ENCODE assay signal across 29 mouse cellular contexts in the genomic region with DNA sequence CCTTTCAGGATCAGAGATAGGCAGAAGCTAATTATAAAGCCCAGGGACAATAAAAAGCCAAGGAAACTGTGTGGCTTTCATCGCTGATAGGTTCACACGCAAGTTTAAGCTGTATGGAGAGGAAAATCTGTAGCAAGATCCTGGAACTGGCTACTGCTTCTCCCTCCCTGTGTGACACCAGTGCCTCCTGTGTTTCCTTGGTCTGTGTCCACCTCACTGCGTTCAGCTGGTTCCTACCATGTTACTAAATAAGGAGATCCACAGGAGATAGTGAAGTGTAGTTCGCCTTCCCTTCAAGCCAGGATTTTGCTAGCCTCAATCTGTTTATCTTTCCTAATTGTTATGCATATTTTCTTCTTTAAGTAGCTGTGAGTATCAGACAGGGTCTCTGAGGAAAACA.
A peak's percentile ranks its signal among the peaks of the same experiment; 100 is the strongest.
DNase-seq lines count a peak whose midpoint lies in the region; ATAC-seq lines count a peak whose summit lies in the region.
"Had no signal": no experiment of that assay in that cellular context is flagged by ENCODE, and none has a peak within 500 bp of the region (broad histone marks: within the 10 kb centered on the region; RNA-seq: fewer than 3 reads in every experiment).

No protein-coding gene starts in this region.

- no peaks in the 10 kb centered on the region for H3K27me3 ChIP-seq in hindbrain, embryonic 15.5 days
- no peaks in the 10 kb centered on the region for H3K27me3 ChIP-seq in hindbrain, embryonic 12.5 days
- H3K27me3 ChIP-seq in midbrain, embryonic 10.5 days (ENCODE audit: low read depth, poor library complexity, severe bottlenecking) = no peaks in the 10 kb centered on the region
- H3K27me3 ChIP-seq in midbrain, embryonic 15.5 days (replicated peaks) = no peaks in the 10 kb centered on the region
- H3K27me3 ChIP-seq in midbrain, embryonic 14.5 days (ENCODE audit: control insufficient read depth, insufficient read depth, low read length) = no peaks in the 10 kb centered on the region
- H3K27me3 ChIP-seq: heart, embryonic 13.5 days; intestine, embryonic 15.5 days; lung, embryonic 15.5 days; midbrain, embryonic 12.5 days; neural tube, embryonic 12.5 days; Patski had no signal

- WGBS in hindbrain, embryonic 15.5 days = 72% methylated on average over 4 of the region's 4 CpGs
- 73% methylated on average over 4 of the region's 4 CpGs for WGBS in hindbrain, embryonic 12.5 days
- 83% methylated on average over 4 of the region's 4 CpGs for WGBS in midbrain, embryonic 10.5 days
- WGBS in midbrain, embryonic 15.5 days = 60% methylated on average over 4 of the region's 4 CpGs
- 64% methylated on average over 4 of the region's 4 CpGs for WGBS in midbrain, embryonic 14.5 days

- no peak overlapping the region for H3K9ac ChIP-seq in hindbrain, embryonic 15.5 days
- H3K9ac ChIP-seq in hindbrain, embryonic 12.5 days = no peak overlapping the region
- H3K9ac ChIP-seq in midbrain, embryonic 15.5 days = no peak overlapping the region
- no peak overlapping the region for H3K9ac ChIP-seq in midbrain, embryonic 14.5 days (replicated peaks; ENCODE audit: low read length)
- H3K9ac ChIP-seq: forebrain, postnatal 0 days; heart, embryonic 13.5 days; intestine, embryonic 15.5 days; liver, embryonic 14.5 days; lung, embryonic 15.5 days; midbrain, embryonic 12.5 days; neural tube, embryonic 12.5 days had no signal

- 0 out of 2 replicates have a peak, but pooled peaks have one; percentile 19 for ATAC-seq in hindbrain, embryonic 15.5 days (ENCODE audit: low FRiP score, low read depth)
- no peak for ATAC-seq in hindbrain, embryonic 12.5 days (ENCODE audit: low FRiP score)
- ATAC-seq in midbrain, embryonic 15.5 days (replicated peaks) = no peak
- no peak for ATAC-seq in midbrain, embryonic 14.5 days (ENCODE audit: low FRiP score, low TSS enrichment)
- ATAC-seq: forebrain, postnatal 0 days; intestine, embryonic 15.5 days; Patski had no signal

- no peak overlapping the region for H3K27ac ChIP-seq in hindbrain, embryonic 15.5 days (replicated peaks)
- H3K27ac ChIP-seq in hindbrain, embryonic 12.5 days = no peak overlapping the region
- peak overlapping the region; percentile 38; the same call in 1 of the 2 replicates for H3K27ac ChIP-seq in midbrain, embryonic 10.5 days (replicated peaks)
- no peak overlapping the region for H3K27ac ChIP-seq in midbrain, embryonic 15.5 days
- H3K27ac ChIP-seq in midbrain, embryonic 14.5 days (replicated peaks; ENCODE audit: low read depth, low read length) = no peak overlapping the region
- H3K27ac ChIP-seq: heart, embryonic 13.5 days; intestine, embryonic 15.5 days; liver, embryonic 14.5 days; lung, embryonic 15.5 days; midbrain, embryonic 12.5 days; neural tube, embryonic 12.5 days; stomach, postnatal 0 days had no signal

- H3K4me1 ChIP-seq in hindbrain, embryonic 15.5 days (replicated peaks) = no peaks in the 10 kb centered on the region
- no peaks in the 10 kb centered on the region for H3K4me1 ChIP-seq in hindbrain, embryonic 12.5 days
- peaks cover 7% of the 10 kb centered on the region; the same call in 1 of the 2 replicates for H3K4me1 ChIP-seq in midbrain, embryonic 10.5 days
- H3K4me1 ChIP-seq in midbrain, embryonic 15.5 days = no peaks in the 10 kb centered on the region
- no peaks in the 10 kb centered on the region for H3K4me1 ChIP-seq in midbrain, embryonic 14.5 days (ENCODE audit: control insufficient read depth, insufficient read depth, low read length)
- H3K4me1 ChIP-seq: heart, embryonic 13.5 days; intestine, embryonic 15.5 days; lung, embryonic 15.5 days; midbrain, embryonic 12.5 days; neural tube, embryonic 12.5 days had no signal

- no peak overlapping the region for H3K4me2 ChIP-seq in hindbrain, embryonic 15.5 days
- no peak overlapping the region for H3K4me2 ChIP-seq in hindbrain, embryonic 12.5 days (replicated peaks)
- H3K4me2 ChIP-seq in midbrain, embryonic 15.5 days = no peak overlapping the region
- H3K4me2 ChIP-seq in midbrain, embryonic 14.5 days (ENCODE audit: low read length) = no peak overlapping the region
- H3K4me2 ChIP-seq: heart, embryonic 13.5 days; intestine, embryonic 15.5 days; lung, embryonic 15.5 days; midbrain, embryonic 12.5 days; neural tube, embryonic 12.5 days had no signal

- no peaks in the 10 kb centered on the region for H3K9me3 ChIP-seq in hindbrain, embryonic 15.5 days
- no peaks in the 10 kb centered on the region for H3K9me3 ChIP-seq in hindbrain, embryonic 12.5 days (replicated peaks)
- no peaks in the 10 kb centered on the region for H3K9me3 ChIP-seq in midbrain, embryonic 10.5 days (replicated peaks)
- H3K9me3 ChIP-seq in midbrain, embryonic 15.5 days = no peaks in the 10 kb centered on the region
- H3K9me3 ChIP-seq in midbrain, embryonic 14.5 days (ENCODE audit: control insufficient read depth, low read length) = no peaks in the 10 kb centered on the region
- H3K9me3 ChIP-seq: G1E; heart, embryonic 13.5 days; intestine, embryonic 15.5 days; lung, embryonic 15.5 days; midbrain, embryonic 12.5 days; neural tube, embryonic 12.5 days had no signal

- no peak overlapping the region for H3K4me3 ChIP-seq in hindbrain, embryonic 15.5 days
- no peak overlapping the region for H3K4me3 ChIP-seq in hindbrain, embryonic 12.5 days
- H3K4me3 ChIP-seq in midbrain, embryonic 10.5 days = no peak overlapping the region
- no peak overlapping the region for H3K4me3 ChIP-seq in midbrain, embryonic 15.5 days
- H3K4me3 ChIP-seq in midbrain, embryonic 14.5 days (replicated peaks; ENCODE audit: low read depth, low read length) = no peak overlapping the region
- H3K4me3 ChIP-seq: heart, embryonic 13.5 days; intestine, embryonic 15.5 days; lung, embryonic 15.5 days; midbrain, embryonic 12.5 days; myocyte; neural tube, embryonic 12.5 days had no signal

- no peaks in the 10 kb centered on the region for H3K36me3 ChIP-seq in hindbrain, embryonic 15.5 days
- no peaks in the 10 kb centered on the region for H3K36me3 ChIP-seq in hindbrain, embryonic 12.5 days
- no peaks in the 10 kb centered on the region for H3K36me3 ChIP-seq in midbrain, embryonic 10.5 days
- H3K36me3 ChIP-seq in midbrain, embryonic 15.5 days (replicated peaks) = no peaks in the 10 kb centered on the region
- H3K36me3 ChIP-seq in midbrain, embryonic 14.5 days (ENCODE audit: control insufficient read depth, insufficient read depth, low read length) = no peaks in the 10 kb centered on the region
- H3K36me3 ChIP-seq: G1E; heart, embryonic 13.5 days; intestine, embryonic 15.5 days; lung, embryonic 15.5 days; midbrain, embryonic 12.5 days; neural tube, embryonic 12.5 days had no signal

- DNase-seq in cerebellum, postnatal 14 days = peak; percentile 7 to 49
- no peak for DNase-seq in cerebellum, adult 9-10 months
- no peak for DNase-seq in midbrain, embryonic 10.5 days (ENCODE audit: low spot score)
- peak; percentile 4 for DNase-seq in midbrain, embryonic 14.5 days
- no peak for DNase-seq in adrenal gland, postnatal 25 days
- DNase-seq: adrenal gland, postnatal 36 days; cerebellum, adult 9-11 months; forebrain, postnatal 0 days; heart, postnatal 10 days; kidney, adult 8-10 months; kidney, postnatal 10 days; layer of hippocampus, postnatal 36 days; liver; right cerebral cortex, postnatal 4 days; thymus, adult 18-20 months; thymus, postnatal 25 days had no signal

Comparison
In these comparisons a context has a peak if more than half of its experiments do, and no peak if none do; other contexts are left out.
1. DNase-seq: peak in cerebellum, postnatal 14 days (2 of 2) and midbrain, embryonic 14.5 days (single experiment); none in cerebellum, adult 9-10 months (single experiment), midbrain, embryonic 10.5 days (single experiment) and adrenal gland, postnatal 25 days (single experiment).